Mouse (Mus musculus) olfactory bulb, adult 2 months (tissue): ENCODE data around the gene Tas1r1. TPM values are rescaled to one million over a fixed set of nuclear protein-coding genes. Genes with fewer than 3 reads are reported as not detected.

ENCODE experiments used
- H3K27ac ChIP-seq: fragments of 200-500 bp; 2 replicates; pipeline ENCODE4 v1.5.1; 2012; ENCODE audit warnings: low read depth, low read length; ENCODE audit not compliant: insufficient read depth
- H3K4me1 ChIP-seq: fragments of 200-500 bp; 2 replicates; pipeline ENCODE4 v1.6.1; 2012; ENCODE audit warnings: low read length; ENCODE audit not compliant: control insufficient read depth, insufficient read depth
- H3K4me3 ChIP-seq: fragments of 200-500 bp; 2 replicates; pipeline ENCODE4 v1.5.1; 2012; ENCODE audit warnings: mild to moderate bottlenecking, low read depth, low read length, moderate library complexity; ENCODE audit not compliant: insufficient read depth
- CTCF ChIP-seq: fragments of 200-500 bp; IDR thresholded peaks from 2 replicates; pipeline ENCODE4 v1.5.1; 2012; ENCODE audit warnings: low read depth, mild to moderate bottlenecking, low read length, moderate library complexity; ENCODE audit not compliant: insufficient read depth
- POLR2A ChIP-seq: fragments of 200-500 bp; IDR thresholded peaks from 2 replicates; pipeline ENCODE4 v1.6.1; 2012; ENCODE audit warnings: mild to moderate bottlenecking, low read depth, low read length, moderate library complexity; ENCODE audit not compliant: insufficient read depth
- whole genome bisulfite sequencing: fragments of 180-500 bp; shearing (Covaris S2); methylation state at CpG from one replicate; pipeline ENCODE4 v1.1.7; 2018; 5-methylcytosine and 5-hydroxymethylcytosine counted together
- polyA plus RNA-seq: library from polyadenylated mRNA; stranded (reverse); fragments of >200 nt; gene quantifications from 2 replicates; pipeline ENCODE4 v1.2.4, GENCODE M21; 2012; ENCODE audit warnings: low replicate concordance; ENCODE audit not compliant: missing spikeins, insufficient read depth, insufficient read length

Gene Tas1r1
- polyA plus RNA-seq, 1 experiment = not detected

- H3K4me1 ChIP-seq = peaks cover 32% of the 10 kb centered on the region
- WGBS = 45% methylated on average over 4 of the region's 4 CpGs
- TF ChIP-seq CTCF (no peak), POLR2A (no peak)
- H3K4me3 ChIP-seq = no peak overlapping the region
- H3K27ac ChIP-seq = no peak overlapping the region
These were observed 8.4 kb downstream of the Tas1r1 start for GRCm38 (mm10) chr4:152029997-152030396.

GRCm38 (mm10) chr4:152029087-152029486 lies 9.3 kb downstream of the Tas1r1 start:
- 55% methylated on average over 5 of the region's 5 CpGs for WGBS

GRCm38 (mm10) chr4:152028456-152028855 lies 9.9 kb downstream of the Tas1r1 start:
- no peak overlapping the region for H3K27ac ChIP-seq
- no peak for TF ChIP-seq CTCF
- no peak for TF ChIP-seq POLR2A
- H3K4me1 ChIP-seq = peaks cover 39% of the 10 kb centered on the region
- H3K4me3 ChIP-seq = peak overlapping the region; percentile 59; the same call in 1 of the 2 replicates
- 68% methylated on average over 15 of the region's 15 CpGs for WGBS

More at GRCm38 (mm10) chr4:152029087-152029486, 9.3 kb downstream of the Tas1r1 start:
- H3K4me3 ChIP-seq = no peak overlapping the region
- TF ChIP-seq POLR2A (no peak), CTCF (no peak)
- H3K27ac ChIP-seq = no peak overlapping the region
- peaks cover 39% of the 10 kb centered on the region for H3K4me1 ChIP-seq

- under 1% methylated on average over 35 of the region's 35 CpGs for WGBS
- H3K4me1 ChIP-seq = peaks cover 39% of the 10 kb centered on the region
- TF ChIP-seq CTCF (no peak), POLR2A (peak; percentile 95)
- H3K27ac ChIP-seq = no peak within 1 kb of the TSS
- peak within 1 kb of the TSS; percentile 70 for H3K4me3 ChIP-seq
These were observed 10.8 kb downstream of the Tas1r1 start, which contains the start of gene Zbtb48 for GRCm38 (mm10) chr4:152027524-152027923. Gene Zbtb48 (minus strand): TSS chr4:152027671.

GRCm38 (mm10) chr4:152026751-152027508 lies 11.4 kb downstream of the Tas1r1 start:
- 2% methylated on average over 41 of the region's 41 CpGs for WGBS
- Histone ChIP-seq H3K27ac (no peak overlapping the region), H3K4me1 (peaks cover 39% of the 10 kb centered on the region), H3K4me3 (peak overlapping the region; percentile 70)
- no peak for TF ChIP-seq CTCF
- no peak for TF ChIP-seq POLR2A

GRCm38 (mm10) chr4:152024525-152024924 lies 13.8 kb downstream of the Tas1r1 start:
- TF ChIP-seq CTCF = no peak
- TF ChIP-seq POLR2A = no peak
- H3K4me3 ChIP-seq = no peak overlapping the region
- H3K4me1 ChIP-seq = peaks cover 35% of the 10 kb centered on the region
- no peak overlapping the region for H3K27ac ChIP-seq
- 90% methylated on average over 11 of the region's 11 CpGs for WGBS

- WGBS = 88% methylated on average over 8 of the region's 8 CpGs
- H3K4me3 ChIP-seq = no peak overlapping the region
- TF ChIP-seq POLR2A (no peak), CTCF (no peak)
- H3K27ac ChIP-seq = no peak overlapping the region
- H3K4me1 ChIP-seq = peaks cover 24% of the 10 kb centered on the region
These were observed 15.9 kb downstream of the Tas1r1 start for GRCm38 (mm10) chr4:152022506-152022905.

GRCm38 (mm10) chr4:152021568-152022097 lies 16.7 kb downstream of the Tas1r1 start:
- TF ChIP-seq POLR2A (no peak), CTCF (no peak)
- 80% methylated on average over 12 of the region's 12 CpGs for WGBS
- Histone ChIP-seq H3K27ac (no peak overlapping the region), H3K4me1 (peaks cover 21% of the 10 kb centered on the region), H3K4me3 (no peak overlapping the region)

- WGBS = 95% methylated on average over 21 of the region's 21 CpGs
These were observed 18.3 kb downstream of the Tas1r1 start for GRCm38 (mm10) chr4:152020024-152020423.

More at GRCm38 (mm10) chr4:152020024-152020423, 18.3 kb downstream of the Tas1r1 start:
- Histone ChIP-seq H3K4me1 (peaks cover 7% of the 10 kb centered on the region; the same call in 1 of the 2 replicates), H3K4me3 (no peak overlapping the region), H3K27ac (no peak overlapping the region)
- no peak for TF ChIP-seq POLR2A
